Mouse (Mus musculus) liver, embryonic 14.5 days (tissue): Measurements from ENCODE around the gene Opcml. TPM values are rescaled to one million over a fixed set of nuclear protein-coding genes. Genes with fewer than 3 reads are reported as not detected.
A peak's percentile ranks its signal among the peaks of the same experiment; 100 is the strongest.

Source experiments
- ATAC-seq: fragments of 200-750 bp; cut with Nextera tagmentation; 2 replicates; pipeline ENCODE4 v1.8.0; 2017; ENCODE audit warnings: moderate number of reproducible peaks, mild to moderate bottlenecking, moderate library complexity; ENCODE audit not compliant: insufficient read depth
- DNase-seq, 3 experiments: peaks; one replicate each; pipeline ENCODE4 v3.0.0-alpha.2; 2012 to 2013; ENCODE audit warnings: low read depth in 3 of 3, low spot score in 3 of 3
- H3K27ac ChIP-seq: fragments of 300-500 bp; sonication (generic); 2 replicates; pipeline ENCODE4 v1.5.1; 2014; ENCODE audit warnings: moderate library complexity, mild to moderate bottlenecking, control low read depth, inconsistent platforms
- H3K27me3 ChIP-seq: fragments of 300-500 bp; sonication (generic); 2 replicates; pipeline ENCODE4 v1.6.1; 2014; ENCODE audit warnings: mild to moderate bottlenecking, low read length, moderate library complexity; ENCODE audit not compliant: control insufficient read depth, insufficient read depth
- H3K36me3 ChIP-seq: fragments of 300-500 bp; sonication (generic); replicated peaks from 2 replicates; pipeline ENCODE4 v1.6.1; 2014; ENCODE audit warnings: low read depth; ENCODE audit not compliant: control insufficient read depth, insufficient read depth
- H3K4me1 ChIP-seq, 2 experiments: fragments of 200-500 bp in 1 of 2; fragments of 300-500 bp in 1 of 2; sonication (generic) in 1 of 2; replicated peaks; 2 replicates each; pipeline ENCODE4 v1.6.1; 2012 to 2014; ENCODE audit warnings: antibody characterized with exemption in 1 of 2, inconsistent platforms in 1 of 2, low read length in 1 of 2; ENCODE audit not compliant: control insufficient read depth in 2 of 2, insufficient read depth in 2 of 2
- H3K4me2 ChIP-seq: fragments of 300-500 bp; sonication (generic); 2 replicates; pipeline ENCODE4 v1.6.1; 2014; ENCODE audit warnings: low read depth, mild to moderate bottlenecking, control low read depth, moderate library complexity
- H3K4me3 ChIP-seq, 2 experiments: fragments of 200-500 bp in 1 of 2; fragments of 300-500 bp in 1 of 2; sonication (generic) in 1 of 2; 2 replicates each; pipeline ENCODE4 v1.5.1; 2012 to 2014; ENCODE audit warnings: low read depth in 2 of 2, low read length in 2 of 2, mild to moderate bottlenecking in 2 of 2, control low read depth in 1 of 2, inconsistent platforms in 1 of 2, moderate library complexity in 1 of 2; ENCODE audit not compliant: insufficient read depth in 1 of 2
- H3K9ac ChIP-seq: fragments of 300-500 bp; sonication (generic); replicated peaks from 2 replicates; pipeline ENCODE4 v1.6.1; 2014; ENCODE audit warnings: mild to moderate bottlenecking, control low read depth, moderate library complexity
- H3K9me3 ChIP-seq: fragments of 300-500 bp; sonication (generic); 2 replicates; pipeline ENCODE4 v1.6.1; 2016; ENCODE audit warnings: low read length, mixed read lengths; ENCODE audit not compliant: control insufficient read depth
- CTCF ChIP-seq: IDR thresholded peaks from 2 replicates; pipeline ENCODE4 v1.5.1; 2016; ENCODE audit warnings: antibody characterized with exemption, low read depth, control low read depth
- EP300 ChIP-seq: IDR thresholded peaks from 2 replicates; pipeline ENCODE4 v1.6.1; 2016; ENCODE audit warnings: antibody characterized with exemption, low read depth
- WGBS: fragments of 180-500 bp; shearing (Covaris S2); extraction: QIAGEN DNeasy Blood & Tissue Kit; methylation state at CpG from one replicate; pipeline ENCODE4 v1.1.7; 2014; ENCODE audit not compliant: insufficient replicate concordance; 5-methylcytosine and 5-hydroxymethylcytosine counted together
- polyA plus RNA-seq, 2 experiments: library from polyadenylated mRNA; depleted of rRNA in 1 of 2; stranded (reverse) in 1 of 2; unstranded in 1 of 2; fragments of >200 nt; fragmentation: Nextera tagmentation in 1 of 2; extraction: Ambion mirVana in 1 of 2; gene quantifications; 2 replicates each; pipeline versions ENCODE4 v1.2.1 to v1.2.3; 2012 to 2014

Opcml gene
- polyA plus RNA-seq, 2 experiments = 0.03 TPM; not detected in 1

GRCm38 (mm10) chr9:28197061-28197460, 406.5 kb downstream of the Opcml start:
- Histone ChIP-seq H3K9ac (no peak overlapping the region), H3K27ac (no peak overlapping the region), H3K4me3 (no peak overlapping the region), H3K4me2 (no peak overlapping the region), H3K4me1 (no peaks in the 10 kb centered on the region), H3K9me3 (no peaks in the 10 kb centered on the region), H3K36me3 (no peaks in the 10 kb centered on the region), H3K27me3 (no peaks in the 10 kb centered on the region)
- WGBS = 42% methylated on average over 2 of the region's 2 CpGs
- no peak for ATAC-seq
- TF ChIP-seq CTCF (no peak), EP300 (no peak)
- no peak for DNase-seq

GRCm38 (mm10) chr9:28197631-28198030, 407.1 kb downstream of the Opcml start:
- Histone ChIP-seq H3K9ac (no peak overlapping the region), H3K36me3 (no peaks in the 10 kb centered on the region), H3K27me3 (no peaks in the 10 kb centered on the region), H3K27ac (no peak overlapping the region), H3K4me1 (no peaks in the 10 kb centered on the region), H3K9me3 (no peaks in the 10 kb centered on the region), H3K4me3 (no peak overlapping the region), H3K4me2 (no peak overlapping the region)
- WGBS = 33% methylated on average over 3 of the region's 3 CpGs
- ATAC-seq (no peak), DNase-seq (no peak)
- TF ChIP-seq CTCF (peak; percentile 43), EP300 (no peak)

GRCm38 (mm10) chr9:28198106-28198694, 407.6 kb downstream of the Opcml start:
- H3K27ac ChIP-seq = no peak overlapping the region
- no peaks in the 10 kb centered on the region for H3K27me3 ChIP-seq
- H3K9ac ChIP-seq = no peak overlapping the region
- no peak for DNase-seq
- WGBS = 57% methylated on average over 5 of the region's 5 CpGs
- no peak for ATAC-seq
- no peaks in the 10 kb centered on the region for H3K9me3 ChIP-seq
- H3K4me2 ChIP-seq = no peak overlapping the region
- TF ChIP-seq CTCF (no peak), EP300 (no peak)
- H3K4me3 ChIP-seq = no peak overlapping the region
- H3K36me3 ChIP-seq = no peaks in the 10 kb centered on the region
- H3K4me1 ChIP-seq = no peaks in the 10 kb centered on the region

GRCm38 (mm10) chr9:28207441-28207840, 416.9 kb downstream of the Opcml start:
- ATAC-seq = no peak
- no peak for TF ChIP-seq EP300
- TF ChIP-seq CTCF = no peak
- no peaks in the 10 kb centered on the region for H3K9me3 ChIP-seq

GRCm38 (mm10) chr9:28208696-28209095, 418.1 kb downstream of the Opcml start:
- 65% methylated on average over 1 of the region's 1 CpGs for WGBS
- ATAC-seq (no peak), DNase-seq (no peak)
- H3K4me2 ChIP-seq = no peak overlapping the region
- H3K27me3 ChIP-seq = no peaks in the 10 kb centered on the region
- H3K4me1 ChIP-seq = no peaks in the 10 kb centered on the region
- H3K4me3 ChIP-seq = no peak overlapping the region
- no peak overlapping the region for H3K27ac ChIP-seq
- H3K9me3 ChIP-seq = no peaks in the 10 kb centered on the region
- TF ChIP-seq EP300 = no peak
- TF ChIP-seq CTCF = no peak
- H3K36me3 ChIP-seq = no peaks in the 10 kb centered on the region
- H3K9ac ChIP-seq = no peak overlapping the region

More at GRCm38 (mm10) chr9:28207441-28207840, 416.9 kb downstream of the Opcml start:
- 54% methylated on average over 3 of the region's 3 CpGs for WGBS
- Histone ChIP-seq H3K4me2 (no peak overlapping the region), H3K4me1 (no peaks in the 10 kb centered on the region), H3K4me3 (no peak overlapping the region), H3K27me3 (no peaks in the 10 kb centered on the region), H3K36me3 (no peaks in the 10 kb centered on the region), H3K9ac (no peak overlapping the region), H3K27ac (no peak overlapping the region)
- no peak for DNase-seq
